Mouse (Mus musculus): ENCODE measurements around the gene Rps6.

DNA sequence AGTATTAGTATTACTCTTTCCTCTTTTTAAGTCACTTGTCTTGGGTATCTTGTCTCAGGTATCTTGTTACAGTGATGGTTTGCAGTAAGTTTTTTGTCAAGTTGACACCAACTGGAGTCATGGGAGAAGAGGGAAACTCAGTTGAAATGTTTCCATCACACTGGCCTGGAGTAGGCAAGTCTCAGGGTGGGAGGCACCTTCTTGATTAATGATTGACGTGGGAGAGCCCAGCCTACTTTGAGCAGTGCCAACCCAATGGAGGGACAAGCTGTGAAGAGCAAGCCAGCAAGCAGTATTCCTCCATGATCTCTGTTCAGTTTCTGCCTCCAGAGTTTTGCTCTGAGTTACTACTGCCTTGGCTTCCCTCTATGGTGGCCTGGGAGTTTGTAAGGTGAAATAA, 48.7 kb upstream of the Rps6 start:
- TF ChIP-seq CTCF (IDR thresholded peaks at IDR 0.05; ENCODE audit: borderline replicate concordance, control insufficient read depth, extremely low read depth, insufficient read depth, low read length, poor library complexity) (no peak), POLR2A (IDR thresholded peaks at IDR 0.05; ENCODE audit: control insufficient read depth, extremely low read depth, insufficient read depth, low read length, poor library complexity) (no peak)

Measured in thymus, adult 2 months (tissue).